Mouse (Mus musculus) retina, postnatal 1 day (tissue): ENCODE measurements around the gene Adat1.
A peak's percentile ranks its signal among the peaks of the same experiment; 100 is the strongest.
"Not testable (repeated sequence)": the region's sequence is repeated elsewhere in the genome, so short reads cannot be mapped to it uniquely, and the experiment has no call there.

Experiments
- DNase-seq: peaks from one replicate; pipeline ENCODE4 v3.0.0-alpha.2; 2012

Gene Adat1

GRCm38 (mm10) chr8:111938076-111938985, 53.8 kb downstream of the Adat1 start:
- DNase-seq = not testable (repeated sequence)

DNA sequence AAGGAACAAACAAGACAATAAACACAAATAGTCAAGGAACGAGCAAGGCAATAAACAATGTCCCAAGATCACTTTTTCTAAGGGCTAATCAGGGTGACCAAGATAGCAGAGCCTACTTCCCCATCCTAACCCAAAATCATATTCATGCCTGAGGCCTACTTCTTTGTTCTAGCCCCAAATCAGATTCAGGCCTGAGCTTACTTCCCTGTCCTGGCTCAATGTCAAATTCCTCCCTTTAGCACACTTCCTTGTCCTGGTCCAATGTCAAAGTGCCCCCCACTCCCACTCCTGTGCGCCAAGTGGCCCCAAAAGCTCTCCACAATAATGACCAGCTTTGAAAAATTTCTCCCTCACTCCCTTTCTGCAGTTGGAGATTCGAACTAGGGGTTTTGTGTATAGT, 54.9 kb downstream of the Adat1 start:
- no peak for DNase-seq

GRCm38 (mm10) chr8:111934201-111934600, 57.9 kb downstream of the Adat1 start:
- no peak for DNase-seq

- DNase-seq = peak; percentile 96
Observed at GRCm38 (mm10) chr8:111933348-111934076, 58.6 kb downstream of the Adat1 start, which contains the start of gene Tmem231. TSS of gene Tmem231 (minus strand) at chr8:111933881.

- peak; percentile 55 for DNase-seq
Observed at GRCm38 (mm10) chr8:111932580-111933336, 59.3 kb downstream of the Adat1 start.

- DNase-seq = no peak
Observed at GRCm38 (mm10) chr8:111931721-111932120, 60.4 kb downstream of the Adat1 start.

DNA sequence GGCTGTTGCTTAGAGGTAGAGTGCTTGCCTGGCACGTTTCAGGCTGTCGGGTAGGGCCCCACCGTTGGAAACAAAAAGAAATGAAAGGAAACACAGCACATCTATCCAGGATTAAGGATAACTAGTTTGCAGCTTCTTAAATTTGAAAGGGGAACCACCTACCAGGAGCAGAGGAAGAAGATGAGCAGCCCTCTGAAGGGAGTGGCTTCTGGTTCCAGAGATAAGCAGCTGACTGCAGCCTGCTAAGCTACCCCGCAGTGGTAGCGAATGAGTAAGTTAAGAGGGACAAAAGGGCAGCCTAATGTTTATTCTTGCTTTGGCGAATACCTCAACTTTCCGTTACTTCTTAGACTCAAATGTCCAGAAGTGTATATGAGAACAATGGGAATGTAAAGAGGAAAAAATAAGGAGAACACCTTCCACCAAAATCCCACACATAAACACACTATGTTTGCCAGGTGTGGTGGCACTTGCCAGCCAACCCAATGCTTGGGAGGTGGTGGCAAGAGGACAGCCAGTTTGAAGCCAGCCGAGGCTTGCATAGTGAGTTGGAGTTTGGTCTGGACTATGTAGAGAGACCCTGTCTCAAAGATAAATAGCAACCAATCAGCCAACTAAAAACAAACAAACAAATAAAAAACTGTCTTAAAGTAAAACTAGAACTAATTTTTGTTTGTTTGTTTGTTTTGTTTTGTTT, 62.3 kb downstream of the Adat1 start:
- no peak for DNase-seq

GRCm38 (mm10) chr8:111924976-111925375, 67.1 kb downstream of the Adat1 start:
- no peak for DNase-seq

DNA sequence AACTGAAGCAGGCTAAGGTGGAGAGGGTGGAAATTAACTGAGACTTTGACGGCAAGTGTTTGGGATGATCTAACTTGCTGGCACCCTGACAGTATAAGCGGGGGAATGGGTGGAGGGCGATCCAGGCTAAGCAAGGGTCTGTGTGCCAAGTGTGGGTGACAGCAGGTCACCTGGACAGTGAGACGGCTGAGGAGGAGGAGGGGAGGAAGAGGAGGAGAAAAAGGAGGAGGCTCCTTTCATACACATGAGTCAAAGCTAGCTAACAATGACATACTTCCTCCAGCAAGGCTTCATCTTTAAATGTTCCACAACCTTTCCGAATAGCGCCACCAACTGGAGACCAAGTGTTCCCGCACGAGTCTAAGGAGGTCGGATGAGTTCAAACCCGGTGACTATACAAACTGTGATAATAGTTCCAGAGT, 68.7 kb downstream of the Adat1 start:
- peak; percentile 72 for DNase-seq

DNA sequence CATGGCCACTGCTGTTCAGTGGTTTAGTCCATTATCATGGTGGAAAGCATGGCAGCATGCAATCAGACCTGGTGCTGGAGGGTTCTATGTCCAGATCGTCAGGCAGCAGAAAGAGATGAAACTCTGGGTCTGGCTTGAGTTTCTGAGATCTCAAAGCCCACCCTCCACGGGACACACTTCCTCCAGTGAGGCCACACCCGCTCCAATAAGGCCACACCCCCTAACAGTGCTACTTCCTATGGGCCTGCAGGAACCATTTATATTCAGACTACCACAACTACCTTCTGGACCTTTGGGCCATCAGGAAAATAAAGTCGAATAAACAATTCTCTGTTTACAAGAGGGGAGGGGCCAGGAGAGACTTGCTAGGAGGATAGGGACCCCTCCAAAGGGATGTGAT, 71.1 kb downstream of the Adat1 start:
- DNase-seq = no peak

GRCm38 (mm10) chr8:111919663-111920062, 72.4 kb downstream of the Adat1 start:
- DNase-seq = no peak
